Mouse (Mus musculus): ENCODE data around the gene B3gnt2.

The B3gnt2 gene

GRCm38 (mm10) chr11:22847732-22848648 lies 12.8 kb downstream of the B3gnt2 start:
- DNase-seq (ENCODE audit: low spot score): peak; percentile 40

- DNase-seq (ENCODE audit: low spot score): no peak
These were observed 13.6 kb downstream of the B3gnt2 start for GRCm38 (mm10) chr11:22846960-22847731.

GRCm38 (mm10) chr11:22846093-22846835 lies 14.5 kb downstream of the B3gnt2 start:
- DNase-seq (ENCODE audit: low spot score): no peak

GRCm38 (mm10) chr11:22844754-22845718 lies 15.7 kb downstream of the B3gnt2 start:
- DNase-seq (ENCODE audit: low spot score): peak; percentile 20

- DNase-seq (ENCODE audit: low spot score): no peak
These were observed 21.3 kb downstream of the B3gnt2 start for GRCm38 (mm10) chr11:22839456-22839855.

- DNase-seq (ENCODE audit: low spot score): no peak
These were observed 22.4 kb downstream of the B3gnt2 start for GRCm38 (mm10) chr11:22838361-22838760.

GRCm38 (mm10) chr11:22836269-22836668 lies 24.5 kb downstream of the B3gnt2 start:
- no peak for DNase-seq (ENCODE audit: low spot score)

GRCm38 (mm10) chr11:22832600-22832999 lies 28.2 kb downstream of the B3gnt2 start:
- DNase-seq (ENCODE audit: low spot score): no peak

GRCm38 (mm10) chr11:22831916-22832315 lies 28.8 kb downstream of the B3gnt2 start:
- DNase-seq (ENCODE audit: low spot score): no peak

GRCm38 (mm10) chr11:22830684-22831083 lies 30.1 kb downstream of the B3gnt2 start:
- no peak for DNase-seq (ENCODE audit: low spot score)

GRCm38 (mm10) chr11:22830179-22830611 lies 30.6 kb downstream of the B3gnt2 start:
- no peak for DNase-seq (ENCODE audit: low spot score)

- DNase-seq (ENCODE audit: low spot score): no peak
These were observed 31.7 kb downstream of the B3gnt2 start for GRCm38 (mm10) chr11:22828988-22829632.

- no peak for DNase-seq (ENCODE audit: low spot score)
These were observed 33.2 kb downstream of the B3gnt2 start for GRCm38 (mm10) chr11:22827514-22828080.

GRCm38 (mm10) chr11:22826665-22827064 lies 34.1 kb downstream of the B3gnt2 start:
- DNase-seq (ENCODE audit: low spot score): no peak

GRCm38 (mm10) chr11:22826051-22826450 lies 34.7 kb downstream of the B3gnt2 start:
- DNase-seq (ENCODE audit: low spot score): no peak

- no peak for DNase-seq (ENCODE audit: low spot score)
These were observed 35.2 kb downstream of the B3gnt2 start for GRCm38 (mm10) chr11:22825548-22825947.

GRCm38 (mm10) chr11:22824049-22824705 lies 36.6 kb downstream of the B3gnt2 start:
- no peak for DNase-seq (ENCODE audit: low spot score)

GRCm38 (mm10) chr11:22821243-22821642 lies 39.5 kb downstream of the B3gnt2 start:
- no peak for DNase-seq (ENCODE audit: low spot score)

- no peak for DNase-seq (ENCODE audit: low spot score)
These were observed 42.4 kb downstream of the B3gnt2 start for GRCm38 (mm10) chr11:22818371-22818770.

- DNase-seq (ENCODE audit: low spot score): no peak
These were observed 44.9 kb downstream of the B3gnt2 start for GRCm38 (mm10) chr11:22815877-22816276.
